8 mouse cellular contexts compared by ENCODE assay signal in genomic region chr15:79075658-79076365, GRCm38 (mm10). TPM values are rescaled to one million over a fixed set of nuclear protein-coding genes. Genes with fewer than 3 reads are reported as not detected.
DNase-seq lines count a peak whose midpoint lies in the region; ATAC-seq and TF ChIP-seq lines count a peak whose summit lies in the region.

No protein-coding gene starts in this region.

- H3K4me1 ChIP-seq in lung, adult 2 months (ENCODE audit: control insufficient read depth, insufficient read depth, low read length) = peaks cover 5% of the 10 kb centered on the region
- H3K4me1 ChIP-seq in embryonic facial prominence, embryonic 12.5 days = peaks cover 7% of the 10 kb centered on the region
- peaks cover 14% of the 10 kb centered on the region for H3K4me1 ChIP-seq in intestine, embryonic 14.5 days (replicated peaks; ENCODE audit: control insufficient read depth, insufficient read depth, low read length)
- peaks cover 12% of the 10 kb centered on the region for H3K4me1 ChIP-seq in neural tube, embryonic 12.5 days

- no peak for TF ChIP-seq POLR2A in lung, adult 2 months (IDR thresholded peaks at IDR 0.05; ENCODE audit: borderline replicate concordance, extremely low read depth, low read depth, low read length)

- H3K9ac ChIP-seq in embryonic facial prominence, embryonic 12.5 days = peak overlapping the region; percentile 75
- H3K9ac ChIP-seq in intestine, embryonic 14.5 days (ENCODE audit: low read length) = peak overlapping the region; percentile 62
- peak overlapping the region; percentile 80 for H3K9ac ChIP-seq in neural tube, embryonic 12.5 days

- H3K4me2 ChIP-seq in embryonic facial prominence, embryonic 12.5 days (replicated peaks) = peak overlapping the region; percentile 72
- H3K4me2 ChIP-seq in intestine, embryonic 14.5 days (ENCODE audit: low read length) = peak overlapping the region; percentile 67
- H3K4me2 ChIP-seq in neural tube, embryonic 12.5 days (replicated peaks) = peak overlapping the region; percentile 93

- H3K27ac ChIP-seq in embryonic facial prominence, embryonic 12.5 days = no peak overlapping the region
- H3K27ac ChIP-seq in intestine, embryonic 14.5 days (ENCODE audit: low read depth) = no peak overlapping the region
- H3K27ac ChIP-seq in neural tube, embryonic 12.5 days = no peak overlapping the region

- H3K9me3 ChIP-seq in embryonic facial prominence, embryonic 12.5 days = no peaks in the 10 kb centered on the region
- no peaks in the 10 kb centered on the region for H3K9me3 ChIP-seq in intestine, embryonic 14.5 days (ENCODE audit: control insufficient read depth, low read length)
- no peaks in the 10 kb centered on the region for H3K9me3 ChIP-seq in neural tube, embryonic 12.5 days

- peak overlapping the region; percentile 84 for H3K4me3 ChIP-seq in lung, adult 2 months (replicated peaks; ENCODE audit: extremely low read depth, low read depth, low read length)
- peak overlapping the region; percentile 82 for H3K4me3 ChIP-seq in embryonic facial prominence, embryonic 12.5 days
- peak overlapping the region; percentile 60 for H3K4me3 ChIP-seq in intestine, embryonic 14.5 days (ENCODE audit: low read depth, low read length)
- peak overlapping the region; percentile 90 for H3K4me3 ChIP-seq in neural tube, embryonic 12.5 days

- no peak for TF ChIP-seq CTCF in lung, adult 2 months (IDR thresholded peaks at IDR 0.05; ENCODE audit: insufficient read depth, low read length)

- no peaks in the 10 kb centered on the region for H3K27me3 ChIP-seq in embryonic facial prominence, embryonic 12.5 days
- H3K27me3 ChIP-seq in intestine, embryonic 14.5 days (replicated peaks; ENCODE audit: control insufficient read depth, insufficient read depth, low read length) = no peaks in the 10 kb centered on the region
- H3K27me3 ChIP-seq in neural tube, embryonic 12.5 days (replicated peaks) = no peaks in the 10 kb centered on the region

- 25% methylated on average over 15 of the region's 15 CpGs for WGBS in lung, adult 2 months
- 39% methylated on average over 15 of the region's 15 CpGs for WGBS in embryonic facial prominence, embryonic 12.5 days
- WGBS in intestine, embryonic 14.5 days = 34% methylated on average over 15 of the region's 15 CpGs
- 37% methylated on average over 15 of the region's 15 CpGs for WGBS in neural tube, embryonic 12.5 days

- H3K36me3 ChIP-seq in embryonic facial prominence, embryonic 12.5 days = peaks cover 45% of the 10 kb centered on the region
- peaks cover 43% of the 10 kb centered on the region for H3K36me3 ChIP-seq in intestine, embryonic 14.5 days (ENCODE audit: control insufficient read depth, insufficient read depth, low read length)
- peaks cover 42% of the 10 kb centered on the region for H3K36me3 ChIP-seq in neural tube, embryonic 12.5 days

- no peak for DNase-seq in lung, adult 2 months
- no peak for DNase-seq in lung, postnatal 25 days (ENCODE audit: low spot score)
- no peak for DNase-seq in intestine, embryonic 14.5 days (ENCODE audit: low spot score)
- no peak for DNase-seq in gastrocnemius, adult 18-20 months (ENCODE audit: low spot score)
- DNase-seq in frontal cortex, adult 2 months (ENCODE audit: extremely low spot score in 1 of 2, low spot score in 1 of 2) = no peak

- no peak for ATAC-seq in embryonic facial prominence, embryonic 12.5 days (ENCODE audit: insufficient number of reproducible peaks, insufficient read depth, low FRiP score, low TSS enrichment)
- no peak for ATAC-seq in intestine, embryonic 14.5 days (replicated peaks; ENCODE audit: low FRiP score, low TSS enrichment, low read depth)
- ATAC-seq in neural tube, embryonic 12.5 days (ENCODE audit: low FRiP score, low read depth) = no peak
- no peak for ATAC-seq in megakaryocyte-erythroid progenitor cell, adult 5-6 weeks (replicated peaks; ENCODE audit: low FRiP score, low TSS enrichment, poor library complexity, severe bottlenecking)

RNA-seq across cellular contexts. Expression of gene Eif3l, which starts 0.8 kb away (rescaled TPM):
- polyA plus RNA-seq in lung, adult 2 months (2012; rRNA removed) = 81.2 and 105 TPM in 2 replicates
- polyA plus RNA-seq in embryonic facial prominence, embryonic 12.5 days (2016; fragmentation: Nextera tagmentation; extraction: Ambion mirVana) = 229 and 235 TPM in 2 replicates
- polyA plus RNA-seq in intestine, embryonic 14.5 days (2014; fragmentation: Nextera tagmentation; extraction: Ambion mirVana) = 244 and 264 TPM in 2 replicates
- polyA plus RNA-seq in neural tube, embryonic 12.5 days (2016; fragmentation: Nextera tagmentation; extraction: Ambion mirVana) = 197 and 205 TPM in 2 replicates
- 218 and 242 TPM in 2 replicates for total RNA-seq in megakaryocyte-erythroid progenitor cell, adult 5-6 weeks (2014; fragmentation: Nextera tagmentation)
- 216 and 264 TPM in 2 replicates for total RNA-seq in megakaryocyte-erythroid progenitor cell, adult 5-6 weeks (2017)
- 10 to 100 TPM; 52.6 to 54.1 TPM for total RNA-seq in gastrocnemius, adult 18-20 months (2021)
- polyA plus RNA-seq in frontal cortex, adult 2 months (2012; rRNA removed) = 80.9 and 90.8 TPM in 2 replicates

RNA-seq across cellular contexts. Expression of gene Ankrd54, which starts 13.1 kb away (rescaled TPM):
- polyA plus RNA-seq in lung, adult 2 months (2012; rRNA removed) = 60.7 and 67.3 TPM in 2 replicates
- 55.9 and 65.5 TPM in 2 replicates for polyA plus RNA-seq in embryonic facial prominence, embryonic 12.5 days (2016; fragmentation: Nextera tagmentation; extraction: Ambion mirVana)
- polyA plus RNA-seq in intestine, embryonic 14.5 days (2014; fragmentation: Nextera tagmentation; extraction: Ambion mirVana) = 49.4 and 50.0 TPM in 2 replicates
- 62.5 and 64.2 TPM in 2 replicates for polyA plus RNA-seq in neural tube, embryonic 12.5 days (2016; fragmentation: Nextera tagmentation; extraction: Ambion mirVana)
- total RNA-seq in megakaryocyte-erythroid progenitor cell, adult 5-6 weeks (2014; fragmentation: Nextera tagmentation) = 24.4 and 44.2 TPM in 2 replicates
- 15.0 and 15.2 TPM in 2 replicates for total RNA-seq in megakaryocyte-erythroid progenitor cell, adult 5-6 weeks (2017)
- total RNA-seq in gastrocnemius, adult 18-20 months (2021) = 1 to 10 TPM; 4.1 to 4.5 TPM
- 31.0 and 32.3 TPM in 2 replicates for polyA plus RNA-seq in frontal cortex, adult 2 months (2012; rRNA removed)

RNA-seq across cellular contexts. Expression of gene Micall1, which starts 32.9 kb away (rescaled TPM):
- 31.9 and 36.1 TPM in 2 replicates for polyA plus RNA-seq in lung, adult 2 months (2012; rRNA removed)
- polyA plus RNA-seq in embryonic facial prominence, embryonic 12.5 days (2016; fragmentation: Nextera tagmentation; extraction: Ambion mirVana) = 12.0 and 12.6 TPM in 2 replicates
- 9.3 and 9.9 TPM in 2 replicates for polyA plus RNA-seq in intestine, embryonic 14.5 days (2014; fragmentation: Nextera tagmentation; extraction: Ambion mirVana)
- 12.0 and 12.5 TPM in 2 replicates for polyA plus RNA-seq in neural tube, embryonic 12.5 days (2016; fragmentation: Nextera tagmentation; extraction: Ambion mirVana)
- total RNA-seq in megakaryocyte-erythroid progenitor cell, adult 5-6 weeks (2014; fragmentation: Nextera tagmentation) = 1.5 and 6.4 TPM in 2 replicates
- total RNA-seq in megakaryocyte-erythroid progenitor cell, adult 5-6 weeks (2017) = 0.57 and 2.5 TPM in 2 replicates
- 10 to 100 TPM; 10.3 to 10.8 TPM for total RNA-seq in gastrocnemius, adult 18-20 months (2021)
- 22.2 and 23.8 TPM in 2 replicates for polyA plus RNA-seq in frontal cortex, adult 2 months (2012; rRNA removed)

RNA-seq across cellular contexts. Expression of gene Galr3, which starts 34.1 kb away (rescaled TPM):
- polyA plus RNA-seq in lung, adult 2 months (2012; rRNA removed) = 1.3 and 1.8 TPM in 2 replicates
- polyA plus RNA-seq in embryonic facial prominence, embryonic 12.5 days (2016; fragmentation: Nextera tagmentation; extraction: Ambion mirVana) = not detected in 2 replicates
- 1.0 and 1.1 TPM in 2 replicates for polyA plus RNA-seq in intestine, embryonic 14.5 days (2014; fragmentation: Nextera tagmentation; extraction: Ambion mirVana)
- polyA plus RNA-seq in neural tube, embryonic 12.5 days (2016; fragmentation: Nextera tagmentation; extraction: Ambion mirVana) = not detected in 2 replicates
- total RNA-seq in megakaryocyte-erythroid progenitor cell, adult 5-6 weeks (2014; fragmentation: Nextera tagmentation) = 0.40 TPM in 1 of 2 replicates, not detected in the other
- 0.56 TPM in 1 of 2 replicates, not detected in the other for total RNA-seq in megakaryocyte-erythroid progenitor cell, adult 5-6 weeks (2017)
- not detected for total RNA-seq in gastrocnemius, adult 18-20 months (2021)
- 0.19 and 0.38 TPM in 2 replicates for polyA plus RNA-seq in frontal cortex, adult 2 months (2012; rRNA removed)

RNA-seq across cellular contexts. Expression of gene H1f0, which starts 47.6 kb away (rescaled TPM):
- polyA plus RNA-seq in lung, adult 2 months (2012; rRNA removed) = 92.0 and 112 TPM in 2 replicates
- 513 and 519 TPM in 2 replicates for polyA plus RNA-seq in embryonic facial prominence, embryonic 12.5 days (2016; fragmentation: Nextera tagmentation; extraction: Ambion mirVana)
- 160 and 192 TPM in 2 replicates for polyA plus RNA-seq in intestine, embryonic 14.5 days (2014; fragmentation: Nextera tagmentation; extraction: Ambion mirVana)
- polyA plus RNA-seq in neural tube, embryonic 12.5 days (2016; fragmentation: Nextera tagmentation; extraction: Ambion mirVana) = 487 and 528 TPM in 2 replicates
- total RNA-seq in megakaryocyte-erythroid progenitor cell, adult 5-6 weeks (2014; fragmentation: Nextera tagmentation) = 19.0 and 23.7 TPM in 2 replicates
- 27.0 and 47.0 TPM in 2 replicates for total RNA-seq in megakaryocyte-erythroid progenitor cell, adult 5-6 weeks (2017)
- total RNA-seq in gastrocnemius, adult 18-20 months (2021) = 10 to 100 TPM; 74.4 to 86.9 TPM
- polyA plus RNA-seq in frontal cortex, adult 2 months (2012; rRNA removed) = 109 and 112 TPM in 2 replicates
